Mouse (Mus musculus): ENCODE results near the gene Zc3h7a. TPM values are rescaled to one million over a fixed set of nuclear protein-coding genes. Genes with fewer than 3 reads are reported as not detected.
A peak's percentile ranks its signal among the peaks of the same experiment; 100 is the strongest.

Gene Zc3h7a
- total RNA-seq, 2 experiments from 2014 or later: 57.0 to 59.2 TPM

DNA sequence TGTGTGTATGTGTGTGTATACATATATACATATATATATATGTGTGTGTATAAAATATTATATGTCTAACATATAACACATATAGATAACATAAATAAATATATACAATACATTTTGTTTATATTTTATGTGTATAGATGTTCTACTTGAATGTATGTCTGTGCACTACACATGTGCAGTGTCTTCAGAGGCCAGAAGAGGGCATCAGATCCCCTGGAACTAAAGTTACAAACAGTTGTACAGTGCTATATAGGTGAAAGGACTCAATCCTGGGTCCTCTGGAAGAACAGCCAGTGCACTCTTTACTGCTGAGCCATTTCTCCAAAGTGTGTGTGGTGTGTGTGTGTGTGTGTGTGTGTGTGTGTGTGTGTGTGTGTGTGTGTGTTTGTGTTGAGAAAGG is 21.7 kb downstream of the Zc3h7a start:
- no peak for DNase-seq (ENCODE audit: low spot score in 2 of 2)

DNA sequence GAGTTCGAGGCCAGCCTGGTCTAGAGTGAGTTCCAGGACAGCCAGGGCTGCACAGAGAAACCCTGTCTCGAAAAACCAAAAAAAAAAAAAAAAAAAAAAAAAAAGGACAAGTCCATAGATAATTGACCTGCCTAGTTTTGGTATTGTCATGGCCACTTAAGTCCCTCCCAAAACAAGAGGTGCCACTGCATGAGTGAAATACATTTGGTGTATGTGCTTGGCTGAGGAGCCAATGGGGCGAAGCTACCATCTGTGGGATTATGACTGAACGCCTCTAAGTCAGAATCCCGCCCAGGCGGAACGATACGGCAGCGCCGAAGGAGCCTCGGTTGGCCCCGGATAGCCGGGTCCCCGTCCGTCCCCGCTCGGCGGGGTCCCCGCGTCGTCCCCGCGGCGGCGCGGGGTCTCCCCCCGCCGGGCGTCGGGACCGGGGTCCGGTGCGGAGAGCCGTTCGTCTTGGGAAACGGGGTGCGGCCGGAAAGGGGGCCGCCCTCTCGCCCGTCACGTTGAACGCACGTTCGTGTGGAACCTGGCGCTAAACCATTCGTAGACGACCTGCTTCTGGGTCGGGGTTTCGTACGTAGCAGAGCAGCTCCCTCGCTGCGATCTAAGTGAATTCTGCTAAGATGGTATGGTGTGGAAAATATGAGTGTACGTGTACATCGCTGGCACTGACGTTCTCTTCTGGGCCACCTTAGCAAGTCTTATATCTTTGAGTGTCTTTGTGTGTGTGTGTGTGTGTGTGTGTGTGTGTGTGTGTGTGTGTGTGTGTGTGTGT is 32.3 kb downstream of the Zc3h7a start:
- DNase-seq (ENCODE audit: low spot score in 2 of 2): peak; percentile 100

DNA sequence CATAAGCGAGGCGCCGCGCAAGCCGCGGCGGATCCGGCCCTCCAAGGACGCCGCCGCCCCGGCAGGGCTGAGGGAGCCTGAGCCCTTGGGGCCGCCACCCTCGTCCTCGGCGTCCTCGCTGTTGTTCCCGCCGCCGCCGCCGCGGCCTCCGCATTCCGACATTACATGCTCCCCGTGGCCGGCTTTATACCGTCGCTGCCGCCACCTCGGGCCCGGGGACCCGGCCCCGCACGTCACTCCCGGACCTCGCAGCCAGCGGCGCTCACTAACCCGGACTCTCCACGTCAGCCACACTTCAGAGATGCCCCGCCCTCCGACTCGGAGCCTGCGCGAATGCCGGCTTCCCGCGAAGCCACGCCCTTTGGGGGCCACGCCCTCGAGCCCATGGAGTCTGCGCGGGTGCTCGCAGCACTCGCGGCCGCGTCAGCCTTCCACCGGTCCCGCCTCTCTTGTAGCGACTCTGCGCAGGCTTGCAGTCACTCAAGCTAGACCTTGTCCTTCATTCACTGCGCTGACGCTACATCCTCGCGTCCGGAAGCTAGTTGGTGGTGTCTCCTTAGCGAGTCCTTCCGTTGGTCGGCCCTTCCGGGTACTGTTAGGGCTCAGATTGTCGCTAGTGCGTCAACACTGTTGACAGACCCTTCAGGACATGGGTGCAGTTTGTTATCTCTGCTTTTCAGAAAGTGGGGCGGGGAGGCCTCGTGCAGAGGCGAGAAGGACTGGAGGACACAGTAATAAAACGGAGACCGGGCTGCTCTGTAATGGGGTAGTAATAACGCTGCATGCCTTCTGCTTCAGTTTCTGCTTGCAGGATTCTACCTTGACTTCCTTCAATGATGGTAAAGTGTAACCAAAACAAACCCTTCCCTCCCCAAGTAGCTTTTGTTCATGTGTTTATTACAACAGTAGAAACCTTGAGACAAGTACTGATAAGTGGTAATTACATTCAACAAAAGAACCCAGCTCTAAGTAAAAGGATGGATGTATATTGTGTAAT is 41.5 kb downstream of the Zc3h7a start, which contains the start of gene Txndc11:
Txndc11 (minus strand) TSS at position 303 of the 997 bp plus-strand sequence.
- peak; percentile 99 to 100 for DNase-seq (ENCODE audit: low spot score in 2 of 2)

DNA sequence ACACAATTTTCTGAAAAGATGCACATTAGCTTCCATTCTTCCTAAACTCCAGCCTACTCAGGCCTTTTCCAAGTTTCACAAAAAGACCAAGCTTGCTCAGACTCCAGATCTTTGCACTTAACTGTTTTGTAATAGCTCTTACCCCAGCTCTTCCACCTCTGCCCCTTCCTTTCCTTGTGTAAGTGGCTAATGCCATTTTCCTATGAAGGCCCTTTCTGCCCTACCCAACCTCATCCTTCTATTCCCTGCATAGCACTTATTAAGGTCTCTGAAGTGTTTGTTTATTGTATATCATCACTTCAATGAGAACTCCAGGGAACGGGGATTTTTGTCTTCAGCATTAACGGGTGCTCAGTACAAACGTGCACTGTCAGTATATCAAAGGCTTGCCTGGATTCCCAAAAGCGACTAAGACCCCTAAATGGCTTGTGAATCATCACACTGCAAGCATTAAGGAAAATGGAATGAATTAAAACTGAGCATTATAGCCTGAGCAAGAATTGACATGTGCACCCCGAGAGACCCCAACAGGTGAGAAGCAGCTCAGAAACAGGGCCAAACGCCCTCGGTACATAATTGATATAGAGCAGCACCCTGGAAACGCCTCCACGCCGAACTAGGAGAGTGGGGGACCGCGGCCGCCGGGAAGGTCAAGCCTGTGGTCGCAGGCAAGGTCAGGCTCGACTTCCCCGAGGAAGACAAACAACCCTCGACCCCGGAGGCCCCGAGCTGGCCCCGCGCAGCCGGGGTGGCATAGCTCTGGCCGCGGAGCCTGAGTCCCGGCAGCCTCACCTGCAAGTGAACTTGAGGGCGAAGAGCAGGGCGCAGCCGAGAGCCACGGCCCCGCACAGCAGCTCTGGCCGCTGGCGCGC is 42.5 kb downstream of the Zc3h7a start:
- DNase-seq (ENCODE audit: low spot score in 2 of 2): peak in 1 of 2 experiments; percentile 15

DNA sequence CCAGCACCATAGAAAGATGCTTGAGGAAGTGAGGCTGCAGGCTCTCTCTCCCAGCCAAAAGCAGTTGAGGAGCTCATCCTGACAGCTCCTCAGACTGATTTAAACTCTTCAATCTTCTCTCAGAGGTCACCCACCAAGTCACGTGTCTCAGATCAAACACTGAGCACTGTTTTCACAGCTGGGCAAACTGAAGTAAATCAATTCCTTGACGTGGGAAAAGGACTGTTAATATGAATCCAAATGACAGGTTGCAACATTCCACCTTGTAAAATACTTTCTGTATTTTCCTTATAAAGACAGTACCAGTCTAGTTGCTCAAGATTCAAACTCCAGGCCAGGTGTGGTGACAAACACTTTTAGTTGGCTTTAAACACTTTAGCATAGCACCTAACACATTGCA is 43.4 kb downstream of the Zc3h7a start:
- no peak for DNase-seq (ENCODE audit: low spot score in 2 of 2)

GRCm38 (mm10) chr16:11128301-11128700 is 47.9 kb downstream of the Zc3h7a start:
- no peak for DNase-seq (ENCODE audit: low spot score in 2 of 2)

DNA sequence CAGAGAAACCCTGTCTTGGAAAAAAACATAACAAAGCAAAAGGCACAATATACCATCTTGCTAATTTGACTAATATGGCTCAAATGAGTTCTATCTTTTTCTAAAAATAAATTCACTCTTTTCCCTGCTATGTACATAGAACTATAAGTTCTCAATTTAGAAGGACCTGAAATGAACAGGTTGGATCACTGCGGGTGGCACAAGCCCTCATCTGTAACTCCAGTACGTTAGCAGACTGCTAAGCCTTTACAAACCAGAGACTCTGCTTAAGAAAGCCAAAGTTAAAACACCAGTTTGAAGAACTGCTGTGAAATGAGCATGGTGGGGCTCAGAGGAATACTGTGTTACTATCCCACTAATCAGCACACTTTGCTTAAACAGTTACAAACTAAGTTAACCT is 50.8 kb downstream of the Zc3h7a start:
- DNase-seq (ENCODE audit: low spot score in 2 of 2): no peak

DNA sequence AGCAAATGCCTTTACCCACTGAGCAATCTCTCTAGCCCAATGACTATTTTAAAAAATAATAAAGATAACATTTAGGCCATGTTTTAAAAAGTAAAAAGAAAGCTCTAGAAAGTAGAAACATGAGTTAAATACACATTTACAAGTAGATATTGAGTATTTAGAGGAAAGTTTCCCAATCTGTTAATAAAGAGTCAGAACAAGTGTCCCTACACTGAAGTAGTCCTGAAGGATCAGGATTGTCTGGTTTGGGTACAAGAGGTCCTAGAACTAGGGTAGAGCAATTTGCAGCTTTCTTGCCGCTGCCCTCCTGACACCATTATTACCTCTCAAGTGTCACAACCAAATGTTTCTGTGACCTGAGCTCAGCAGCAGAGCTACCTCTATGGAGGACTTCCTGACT is 52.1 kb downstream of the Zc3h7a start:
- DNase-seq (ENCODE audit: low spot score in 2 of 2): no peak

DNA sequence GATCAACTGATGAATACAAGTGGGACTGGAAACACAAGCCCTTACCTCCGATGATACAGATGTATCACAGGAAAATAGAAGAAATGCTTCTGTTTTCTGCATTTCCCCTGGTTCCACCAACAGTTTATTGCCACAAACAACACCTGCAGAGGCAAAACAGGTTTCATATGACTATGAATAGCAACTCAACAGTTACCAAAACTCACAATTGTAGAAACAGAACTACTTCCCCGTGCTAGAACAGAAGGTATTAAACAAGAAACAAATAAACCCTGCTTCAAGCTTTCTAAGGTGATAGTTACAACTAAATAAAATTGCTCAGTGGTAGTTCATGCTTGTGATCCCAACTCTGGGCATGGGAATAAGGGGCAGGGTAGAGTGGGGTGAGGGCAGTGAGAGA is 53.6 kb downstream of the Zc3h7a start:
- no peak for DNase-seq (ENCODE audit: low spot score in 2 of 2)

- DNase-seq (ENCODE audit: low spot score in 2 of 2): no peak
Observed at GRCm38 (mm10) chr16:11109198-11109740, 66.9 kb downstream of the Zc3h7a start.

GRCm38 (mm10) chr16:11104905-11105304 is 71.3 kb downstream of the Zc3h7a start:
- DNase-seq (ENCODE audit: low spot score in 2 of 2): no peak

DNA sequence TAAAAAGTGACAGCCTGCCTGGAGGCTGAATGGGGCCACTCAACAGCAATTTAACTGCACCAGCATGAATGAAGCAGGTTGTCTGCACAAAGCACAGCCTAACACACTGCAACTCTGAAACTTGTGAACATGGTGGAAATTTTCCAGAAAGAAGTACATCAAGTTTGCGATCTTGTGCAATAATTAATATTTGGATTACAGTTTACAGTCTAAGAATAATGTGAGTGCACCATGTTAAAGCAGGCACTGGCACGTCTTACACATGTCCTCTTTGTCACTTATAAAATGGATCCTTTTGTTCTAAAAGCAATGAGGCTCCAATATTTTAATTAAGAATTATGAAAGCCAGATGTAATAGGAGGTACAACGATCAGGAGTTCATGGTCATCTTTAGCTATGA is 78.9 kb downstream of the Zc3h7a start:
- DNase-seq (ENCODE audit: low spot score in 2 of 2): no peak

GRCm38 (mm10) chr16:11093717-11094386 is 82.3 kb downstream of the Zc3h7a start:
- no peak for DNase-seq (ENCODE audit: low spot score in 2 of 2)

GRCm38 (mm10) chr16:11092523-11092922 is 83.7 kb downstream of the Zc3h7a start:
- DNase-seq (ENCODE audit: low spot score in 2 of 2): peak; percentile 33 to 72

GRCm38 (mm10) chr16:11092061-11092460 is 84.1 kb downstream of the Zc3h7a start:
- DNase-seq (ENCODE audit: low spot score in 2 of 2): no peak

DNA sequence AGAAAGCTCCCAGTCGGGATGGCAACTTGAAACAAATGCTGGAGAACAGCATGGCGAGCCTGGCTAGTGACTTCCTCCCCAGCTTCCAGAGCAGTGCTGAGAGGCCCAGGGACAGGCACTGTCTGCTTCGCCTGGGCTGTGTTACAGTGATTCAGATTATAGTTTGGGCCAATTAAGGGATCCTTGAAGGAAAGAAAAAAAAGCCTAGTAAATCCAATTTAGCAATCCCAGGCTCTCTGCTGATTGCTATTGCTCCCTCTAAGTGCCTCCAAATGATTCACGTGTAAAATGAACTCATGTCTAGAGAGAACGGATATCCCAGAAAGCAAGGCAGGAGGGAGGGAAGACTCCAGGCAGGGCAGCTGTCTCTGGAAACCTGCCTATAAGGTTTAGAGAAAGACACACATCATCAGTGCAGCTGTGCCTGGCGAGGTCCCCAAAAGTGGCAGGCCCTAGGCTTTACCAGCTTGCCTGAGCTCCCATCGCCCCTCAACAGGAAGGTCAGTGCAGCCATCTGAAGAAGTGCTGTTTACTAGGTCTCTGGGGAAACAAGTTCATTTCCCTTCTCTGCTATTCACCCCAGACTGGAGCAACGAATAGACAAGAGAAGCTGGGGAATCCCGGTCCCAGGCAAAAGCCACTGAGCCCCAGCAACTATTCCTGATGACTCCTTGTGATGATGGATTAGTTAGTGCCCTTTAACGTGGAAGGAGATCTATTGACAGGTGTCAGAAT is 85.2 kb downstream of the Zc3h7a start:
- DNase-seq (ENCODE audit: low spot score in 2 of 2): no peak

DNA sequence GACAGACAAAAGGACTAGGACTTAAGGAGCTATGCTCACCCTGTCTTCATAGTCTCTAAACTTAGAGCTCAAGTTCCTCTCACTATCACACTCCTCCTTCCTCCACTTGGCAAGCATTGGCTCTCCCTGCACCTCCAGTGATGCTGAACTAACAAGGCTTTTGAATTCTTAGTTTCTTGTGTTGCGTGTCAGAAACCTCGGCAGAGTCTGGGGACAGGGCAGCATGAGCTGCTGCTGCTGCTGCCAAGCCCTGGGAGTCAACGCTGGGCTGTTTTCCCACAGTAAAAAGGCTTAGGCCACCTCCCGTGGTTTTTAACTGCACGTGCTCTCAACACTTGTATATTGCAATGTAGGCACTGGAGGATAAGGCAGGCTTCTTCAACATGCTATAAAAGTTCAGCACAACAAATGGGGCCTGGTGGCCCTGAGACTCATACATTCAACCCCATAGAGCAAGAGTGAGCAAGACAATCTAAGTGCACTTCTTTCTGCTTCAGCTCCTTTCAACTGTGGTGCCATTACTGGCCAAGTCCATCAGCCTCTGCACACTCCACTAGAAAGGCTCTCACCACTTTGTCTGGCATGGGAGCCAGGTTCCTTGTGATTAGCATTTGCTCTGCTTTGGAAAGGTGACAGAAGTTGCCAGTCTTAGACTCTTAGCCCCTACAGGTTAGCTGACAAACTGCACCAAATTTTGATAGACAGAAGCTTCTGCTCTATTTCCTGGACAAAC is 89.2 kb downstream of the Zc3h7a start:
- no peak for DNase-seq (ENCODE audit: low spot score in 2 of 2)

All from left cerebral cortex, adult 18-20 months (tissue).